Mouse (Mus musculus): ENCODE data around the gene Sema6d. TPM values are rescaled to one million over a fixed set of nuclear protein-coding genes. Genes with fewer than 3 reads are reported as not detected.

Gene Sema6d
- polyA plus RNA-seq, 2 experiments, result 2.2 to 3.2 TPM

DNA sequence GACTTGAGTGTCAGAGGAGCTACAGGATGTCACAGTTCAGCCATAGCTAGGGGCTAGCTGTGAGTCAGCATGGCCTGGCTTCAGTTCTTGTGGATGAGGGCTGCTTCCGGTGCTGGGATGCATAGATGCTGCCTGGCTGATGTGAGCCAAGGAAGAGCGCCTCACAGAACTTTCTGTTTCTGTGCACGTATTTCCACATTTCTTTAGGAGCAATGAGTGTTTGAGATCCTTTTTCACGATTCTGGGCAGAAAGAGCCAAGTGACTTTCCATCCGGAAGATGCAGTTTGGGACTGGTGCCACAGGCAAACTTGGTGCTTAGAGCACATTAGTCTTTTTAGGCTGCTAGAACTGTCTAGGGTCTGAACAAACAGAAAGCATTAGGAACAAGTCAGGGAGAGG lies 561.4 kb downstream of the Sema6d start:
- Histone ChIP-seq H3K27ac (no peak overlapping the region), H3K27me3 (ENCODE audit: control insufficient read depth, insufficient read depth, low read length) (no peaks in the 10 kb centered on the region), H3K4me1 (replicated peaks; ENCODE audit: control insufficient read depth in 2 of 2, insufficient read depth in 2 of 2, low read length in 1 of 2) (no peaks in the 10 kb centered on the region), H3K4me3 (ENCODE audit: insufficient read depth in 1 of 2, low read depth in 2 of 2, low read length in 2 of 2) (no peak overlapping the region), H3K4me2 (ENCODE audit: low read depth) (no peak overlapping the region), H3K9me3 (ENCODE audit: control insufficient read depth, low read length) (no peaks in the 10 kb centered on the region), H3K36me3 (replicated peaks; ENCODE audit: control insufficient read depth, insufficient read depth, low read depth) (no peaks in the 10 kb centered on the region), H3K9ac (replicated peaks) (no peak overlapping the region)
- TF ChIP-seq EP300 (IDR thresholded peaks at IDR 0.05; ENCODE audit: low read depth), result no peak
- TF ChIP-seq CTCF (IDR thresholded peaks at IDR 0.05; ENCODE audit: low read depth), result no peak
- WGBS (ENCODE audit: insufficient replicate concordance), result 56% methylated on average over 5 of the region's 5 CpGs
- ATAC-seq (ENCODE audit: insufficient read depth), result no peak
- no peak for DNase-seq (ENCODE audit: low read depth in 3 of 3, low spot score in 3 of 3)

DNA sequence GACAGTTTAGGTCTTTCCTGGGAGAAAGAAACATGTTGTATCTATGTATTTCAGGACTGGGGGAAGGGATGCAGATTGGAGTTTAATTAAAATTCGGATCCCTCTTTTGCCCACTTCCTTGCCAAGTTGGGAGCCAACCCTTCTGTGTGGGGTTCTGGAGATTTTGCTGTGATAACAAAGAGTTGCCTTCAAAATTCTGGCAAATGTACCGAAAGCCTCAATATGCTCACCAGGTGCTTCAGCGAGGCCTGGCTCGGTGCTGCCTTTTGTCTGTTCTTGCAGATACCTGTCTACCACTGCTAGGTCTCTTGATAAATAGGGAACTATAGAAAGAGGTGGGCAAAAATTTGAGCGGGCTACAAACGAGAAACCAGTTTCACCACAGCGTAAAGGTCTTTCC lies 563.4 kb downstream of the Sema6d start:
- Histone ChIP-seq H3K4me2 (ENCODE audit: low read depth) (no peak overlapping the region), H3K4me1 (replicated peaks; ENCODE audit: control insufficient read depth in 2 of 2, insufficient read depth in 2 of 2, low read length in 1 of 2) (no peaks in the 10 kb centered on the region), H3K9me3 (ENCODE audit: control insufficient read depth, low read length) (no peaks in the 10 kb centered on the region), H3K4me3 (ENCODE audit: insufficient read depth in 1 of 2, low read depth in 2 of 2, low read length in 2 of 2) (no peak overlapping the region), H3K27ac (no peak overlapping the region), H3K27me3 (ENCODE audit: control insufficient read depth, insufficient read depth, low read length) (no peaks in the 10 kb centered on the region), H3K9ac (replicated peaks) (no peak overlapping the region), H3K36me3 (replicated peaks; ENCODE audit: control insufficient read depth, insufficient read depth, low read depth) (no peaks in the 10 kb centered on the region)
- DNase-seq (ENCODE audit: low read depth in 3 of 3, low spot score in 3 of 3), result no peak
- WGBS (ENCODE audit: insufficient replicate concordance), result 66% methylated on average over 7 of the region's 7 CpGs
- ATAC-seq (ENCODE audit: insufficient read depth), result no peak
- TF ChIP-seq EP300 (IDR thresholded peaks at IDR 0.05; ENCODE audit: low read depth), result no peak
- no peak for TF ChIP-seq CTCF (IDR thresholded peaks at IDR 0.05; ENCODE audit: low read depth)

DNA sequence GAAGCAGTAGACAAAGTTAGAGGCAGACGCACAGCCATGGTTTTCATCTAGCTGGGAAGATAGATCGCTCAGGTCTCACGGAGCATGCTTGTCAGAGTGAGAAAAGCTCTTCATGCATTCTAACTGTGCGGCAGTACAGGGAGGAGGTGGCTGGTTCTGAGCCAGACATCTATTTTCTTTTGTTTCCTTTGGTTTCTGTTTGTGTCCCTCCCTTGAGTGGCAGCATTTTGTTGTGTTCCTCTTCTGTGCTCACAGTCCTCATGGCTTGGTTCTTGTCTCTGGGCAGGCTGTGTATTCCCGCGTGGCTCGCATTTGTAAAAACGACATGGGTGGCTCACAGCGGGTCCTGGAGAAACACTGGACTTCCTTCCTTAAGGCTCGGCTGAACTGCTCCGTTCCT lies 567.6 kb downstream of the Sema6d start:
- no peak overlapping the region for H3K27ac ChIP-seq
- WGBS (ENCODE audit: insufficient replicate concordance), result 66% methylated on average over 11 of the region's 11 CpGs
- H3K36me3 ChIP-seq (replicated peaks; ENCODE audit: control insufficient read depth, insufficient read depth, low read depth), result no peaks in the 10 kb centered on the region
- no peak overlapping the region for H3K9ac ChIP-seq (replicated peaks)
- H3K4me1 ChIP-seq (replicated peaks; ENCODE audit: control insufficient read depth in 2 of 2, insufficient read depth in 2 of 2, low read length in 1 of 2), result no peaks in the 10 kb centered on the region
- ATAC-seq (ENCODE audit: insufficient read depth) (no peak), DNase-seq (ENCODE audit: low read depth in 3 of 3, low spot score in 3 of 3) (no peak)
- no peak for TF ChIP-seq CTCF (IDR thresholded peaks at IDR 0.05; ENCODE audit: low read depth)
- no peak for TF ChIP-seq EP300 (IDR thresholded peaks at IDR 0.05; ENCODE audit: low read depth)
- H3K27me3 ChIP-seq (ENCODE audit: control insufficient read depth, insufficient read depth, low read length), result no peaks in the 10 kb centered on the region
- no peaks in the 10 kb centered on the region for H3K9me3 ChIP-seq (ENCODE audit: control insufficient read depth, low read length)
- no peak overlapping the region for H3K4me3 ChIP-seq (ENCODE audit: insufficient read depth in 1 of 2, low read depth in 2 of 2, low read length in 2 of 2)
- no peak overlapping the region for H3K4me2 ChIP-seq (ENCODE audit: low read depth)

DNA sequence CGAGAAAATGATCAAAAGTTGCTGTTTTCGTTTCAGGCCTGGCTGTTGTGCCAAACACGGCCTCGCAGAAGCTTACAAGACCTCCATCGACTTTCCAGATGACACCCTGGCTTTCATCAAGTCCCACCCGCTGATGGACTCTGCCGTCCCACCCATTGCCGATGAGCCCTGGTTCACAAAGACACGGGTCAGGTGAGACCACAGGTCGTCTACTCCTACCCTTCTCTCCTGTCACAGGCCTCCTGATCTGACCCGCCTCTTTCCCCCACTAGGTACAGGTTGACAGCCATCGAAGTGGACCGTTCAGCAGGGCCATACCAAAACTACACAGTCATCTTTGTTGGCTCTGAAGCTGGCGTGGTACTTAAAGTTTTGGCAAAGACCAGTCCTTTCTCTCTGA lies 568.6 kb downstream of the Sema6d start:
- Histone ChIP-seq H3K4me1 (replicated peaks; ENCODE audit: control insufficient read depth in 2 of 2, insufficient read depth in 2 of 2, low read length in 1 of 2) (no peaks in the 10 kb centered on the region), H3K9me3 (ENCODE audit: control insufficient read depth, low read length) (no peaks in the 10 kb centered on the region), H3K36me3 (replicated peaks; ENCODE audit: control insufficient read depth, insufficient read depth, low read depth) (no peaks in the 10 kb centered on the region), H3K9ac (replicated peaks) (no peak overlapping the region), H3K4me2 (ENCODE audit: low read depth) (no peak overlapping the region), H3K27ac (no peak overlapping the region), H3K4me3 (ENCODE audit: insufficient read depth in 1 of 2, low read depth in 2 of 2, low read length in 2 of 2) (no peak overlapping the region), H3K27me3 (ENCODE audit: control insufficient read depth, insufficient read depth, low read length) (no peaks in the 10 kb centered on the region)
- DNase-seq (ENCODE audit: low read depth in 3 of 3, low spot score in 3 of 3) (no peak), ATAC-seq (ENCODE audit: insufficient read depth) (no peak)
- TF ChIP-seq CTCF (IDR thresholded peaks at IDR 0.05; ENCODE audit: low read depth), result no peak
- no peak for TF ChIP-seq EP300 (IDR thresholded peaks at IDR 0.05; ENCODE audit: low read depth)
- 69% methylated on average over 14 of the region's 14 CpGs for WGBS (ENCODE audit: insufficient replicate concordance)

DNA sequence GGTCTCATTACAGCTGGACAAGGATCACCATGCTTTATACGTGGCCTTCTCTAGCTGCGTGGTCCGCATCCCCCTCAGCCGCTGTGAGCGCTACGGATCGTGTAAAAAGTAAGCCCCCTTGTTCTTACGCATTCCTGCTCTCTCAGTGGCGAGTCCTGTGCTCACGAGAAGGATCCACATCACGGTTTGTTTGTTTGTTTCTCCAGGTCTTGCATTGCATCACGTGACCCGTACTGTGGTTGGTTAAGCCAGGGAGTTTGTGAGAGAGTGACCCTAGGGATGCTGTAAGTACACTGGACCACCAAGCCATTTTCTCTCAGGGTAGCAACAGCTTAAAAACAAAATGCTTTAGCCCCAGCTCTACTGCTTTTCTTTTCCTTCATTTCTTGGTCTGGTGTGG lies 569.8 kb downstream of the Sema6d start:
- no peaks in the 10 kb centered on the region for H3K4me1 ChIP-seq (replicated peaks; ENCODE audit: control insufficient read depth in 2 of 2, insufficient read depth in 2 of 2, low read length in 1 of 2)
- H3K4me2 ChIP-seq (ENCODE audit: low read depth), result no peak overlapping the region
- H3K9ac ChIP-seq (replicated peaks), result no peak overlapping the region
- no peak for DNase-seq (ENCODE audit: low read depth in 3 of 3, low spot score in 3 of 3)
- H3K36me3 ChIP-seq (replicated peaks; ENCODE audit: control insufficient read depth, insufficient read depth, low read depth), result no peaks in the 10 kb centered on the region
- H3K27me3 ChIP-seq (ENCODE audit: control insufficient read depth, insufficient read depth, low read length), result no peaks in the 10 kb centered on the region
- ATAC-seq (ENCODE audit: insufficient read depth), result no peak
- TF ChIP-seq EP300 (IDR thresholded peaks at IDR 0.05; ENCODE audit: low read depth), result no peak
- H3K4me3 ChIP-seq (ENCODE audit: insufficient read depth in 1 of 2, low read depth in 2 of 2, low read length in 2 of 2), result no peak overlapping the region
- no peak overlapping the region for H3K27ac ChIP-seq
- H3K9me3 ChIP-seq (ENCODE audit: control insufficient read depth, low read length), result no peaks in the 10 kb centered on the region
- WGBS (ENCODE audit: insufficient replicate concordance), result 76% methylated on average over 13 of the region's 13 CpGs

DNA sequence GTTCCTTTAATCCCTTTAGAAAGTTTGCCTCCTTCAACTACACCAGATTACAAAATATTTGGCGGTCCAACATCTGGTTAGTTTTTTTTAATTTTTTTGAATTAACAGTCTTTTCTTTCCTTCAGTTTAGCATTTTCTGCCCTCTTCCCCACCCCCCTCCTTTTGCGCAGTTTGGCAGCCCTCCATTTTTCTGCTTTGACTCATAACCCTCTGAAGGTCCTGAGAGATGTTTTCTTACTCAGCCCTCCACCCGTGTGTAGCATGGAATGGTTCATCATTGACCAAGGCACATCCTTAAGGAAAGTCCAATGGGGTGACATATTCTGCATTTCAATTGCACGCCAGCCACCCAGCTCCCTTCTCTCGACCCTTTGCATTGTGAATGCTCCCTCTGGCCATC lies 570.9 kb downstream of the Sema6d start:
- ATAC-seq (ENCODE audit: insufficient read depth), result no peak
- DNase-seq (ENCODE audit: low read depth in 3 of 3, low spot score in 3 of 3), result no peak
- H3K9ac ChIP-seq (replicated peaks), result no peak overlapping the region
- no peak overlapping the region for H3K4me2 ChIP-seq (ENCODE audit: low read depth)
- no peak for TF ChIP-seq CTCF (IDR thresholded peaks at IDR 0.05; ENCODE audit: low read depth)
- no peak for TF ChIP-seq EP300 (IDR thresholded peaks at IDR 0.05; ENCODE audit: low read depth)
- H3K36me3 ChIP-seq (replicated peaks; ENCODE audit: control insufficient read depth, insufficient read depth, low read depth), result no peaks in the 10 kb centered on the region
- WGBS (ENCODE audit: insufficient replicate concordance), result 68% methylated on average over 5 of the region's 5 CpGs
- H3K4me1 ChIP-seq (replicated peaks; ENCODE audit: control insufficient read depth in 2 of 2, insufficient read depth in 2 of 2, low read length in 1 of 2), result no peaks in the 10 kb centered on the region
- no peak overlapping the region for H3K4me3 ChIP-seq (ENCODE audit: insufficient read depth in 1 of 2, low read depth in 2 of 2, low read length in 2 of 2)
- no peak overlapping the region for H3K27ac ChIP-seq
- no peaks in the 10 kb centered on the region for H3K9me3 ChIP-seq (ENCODE audit: control insufficient read depth, low read length)
- no peaks in the 10 kb centered on the region for H3K27me3 ChIP-seq (ENCODE audit: control insufficient read depth, insufficient read depth, low read length)
